Mouse (Mus musculus) cerebellum, postnatal 25 days (tissue): ENCODE data around the gene Tsfm.

ENCODE experiments used
- DNase-seq, 2 experiments: peaks; one replicate each; pipeline ENCODE4 v3.0.0; 2021; ENCODE audit warnings: mixed read lengths in 2 of 2

Tsfm gene

DNA sequence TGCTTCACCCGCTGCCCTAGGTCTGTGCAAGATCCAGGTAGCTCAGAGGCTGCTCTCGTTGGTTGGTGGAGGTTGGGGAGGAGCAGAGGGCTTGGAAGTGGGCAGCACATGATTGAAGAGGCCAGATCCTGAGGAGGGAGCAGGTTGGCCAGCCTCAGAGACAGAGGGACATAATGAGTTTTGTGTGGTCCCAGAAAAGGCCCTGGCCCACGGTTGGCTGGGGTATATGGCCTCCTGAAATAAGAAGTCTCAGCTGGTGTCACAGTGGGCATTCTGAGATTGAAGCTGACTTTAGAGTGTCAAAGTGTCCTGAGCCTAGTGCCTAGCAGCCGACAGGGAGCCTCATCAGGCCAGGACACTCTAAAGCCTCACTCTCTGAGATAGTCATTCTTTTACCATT lies 45.5 kb downstream of the Tsfm start:
- no peak for DNase-seq

DNA sequence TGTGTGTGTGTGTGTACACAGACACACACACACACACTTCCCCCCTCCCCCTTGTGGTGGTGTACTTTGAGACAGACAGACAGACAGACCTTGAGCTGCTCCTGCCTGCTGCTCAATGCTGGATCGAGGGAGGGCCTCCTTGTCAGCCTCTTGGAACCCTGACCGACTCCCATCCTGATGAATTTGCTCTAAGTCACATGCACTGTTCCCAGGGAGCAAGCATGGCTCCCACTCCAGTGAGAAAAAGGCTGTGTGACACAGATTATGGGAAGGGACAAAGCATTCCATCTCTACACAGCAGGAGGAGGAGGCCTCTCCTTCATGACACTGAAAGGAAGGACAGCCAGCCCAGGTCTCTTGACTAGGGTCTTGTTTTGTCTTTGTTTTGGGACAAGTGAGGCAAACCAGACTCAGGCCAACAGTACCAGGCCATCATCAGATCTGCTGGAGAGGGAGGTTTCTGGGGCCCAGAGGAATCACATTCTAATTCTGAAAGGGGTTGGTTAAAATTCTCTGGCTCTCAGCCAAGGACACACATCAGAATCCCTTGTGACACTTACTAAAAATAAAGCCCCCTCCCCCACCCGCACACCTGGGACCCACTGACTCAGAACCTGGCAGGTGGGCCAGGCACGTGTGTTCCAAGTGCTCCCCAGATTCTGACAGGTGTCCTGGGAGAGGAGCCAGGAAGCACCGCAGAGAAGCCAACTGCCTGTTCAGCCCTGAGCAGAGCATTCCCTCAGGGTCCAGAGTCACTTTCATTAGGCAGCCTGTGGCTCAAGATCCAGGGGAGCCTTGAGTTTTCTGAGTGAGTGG lies 46.2 kb downstream of the Tsfm start:
- peak; percentile 92 to 96 for DNase-seq

DNA sequence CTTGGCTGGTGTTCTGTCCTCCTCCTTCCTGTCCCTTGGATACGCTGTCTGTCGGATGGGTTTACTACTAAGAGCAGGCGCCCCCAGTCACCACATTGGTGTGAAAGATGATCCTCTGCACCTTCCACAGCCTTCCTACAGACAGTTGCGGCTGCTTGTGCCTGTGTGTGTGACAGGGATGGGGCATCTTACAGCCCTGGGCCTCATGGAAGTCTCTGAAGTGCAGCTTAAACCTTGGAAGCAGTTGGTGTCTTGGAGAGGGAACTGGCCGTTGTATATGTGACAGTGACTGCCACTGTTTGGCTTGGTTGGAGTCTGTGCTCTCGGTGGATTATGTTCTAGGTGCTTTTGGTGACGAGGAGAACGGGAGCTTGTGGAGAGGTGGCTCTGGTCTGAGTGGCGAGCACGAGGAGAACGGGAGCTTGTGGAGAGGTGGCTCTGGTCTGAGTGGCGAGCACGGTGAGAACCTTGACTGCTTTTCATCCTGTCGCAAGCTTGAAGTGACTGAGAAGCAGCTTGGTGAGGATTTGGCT lies 47.4 kb downstream of the Tsfm start:
- peak in 1 of 2 experiments; percentile 52 for DNase-seq

DNA sequence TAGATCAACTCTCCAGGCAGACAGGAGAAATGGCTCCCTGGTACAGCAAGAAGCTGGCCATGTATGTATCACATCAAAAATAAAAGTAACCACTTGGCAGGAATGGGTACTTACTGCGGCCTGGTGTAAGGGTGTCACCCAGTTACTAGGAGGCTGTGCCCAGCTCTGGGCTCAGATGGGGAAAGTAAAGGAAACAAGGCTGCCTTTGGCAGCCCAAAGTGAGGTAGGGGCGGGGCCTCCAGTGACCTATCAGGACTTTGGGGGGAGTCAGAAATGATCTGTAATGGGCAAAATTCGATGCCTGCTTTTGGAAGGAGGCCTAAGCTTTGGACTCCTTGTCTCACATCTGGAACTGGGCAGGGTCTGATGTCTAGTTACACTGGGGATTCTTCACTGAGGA lies 48.9 kb downstream of the Tsfm start:
- DNase-seq: no peak

DNA sequence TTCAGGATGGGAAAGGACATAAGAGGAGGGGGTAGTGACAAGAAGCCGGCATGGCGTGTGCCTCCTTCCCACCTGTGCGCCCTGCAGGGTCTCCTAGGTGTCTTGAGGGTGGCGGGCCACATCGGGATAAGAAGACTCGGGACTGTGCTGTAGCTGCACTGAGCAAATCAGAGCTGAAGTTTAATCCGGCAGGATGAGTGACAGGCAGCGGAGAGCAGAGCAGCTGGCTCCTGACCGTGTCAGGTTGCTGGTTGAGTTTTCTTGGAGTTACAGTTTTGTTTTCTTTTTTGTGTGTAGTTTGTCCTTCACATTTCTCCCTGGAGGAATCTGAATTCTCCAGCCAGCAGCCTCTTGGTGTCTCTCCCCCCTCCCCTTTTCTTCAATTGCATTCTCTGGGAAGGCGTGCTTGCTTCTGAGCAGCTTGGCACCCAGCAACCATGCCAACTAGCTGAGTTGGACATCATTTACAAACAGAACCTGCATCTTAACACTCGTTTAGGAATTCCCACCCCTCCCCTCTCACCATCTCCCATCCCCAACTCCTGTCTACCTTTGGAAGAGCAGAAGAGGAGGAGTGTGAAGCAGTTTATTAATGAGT lies 49.6 kb downstream of the Tsfm start:
- DNase-seq: no peak

DNA sequence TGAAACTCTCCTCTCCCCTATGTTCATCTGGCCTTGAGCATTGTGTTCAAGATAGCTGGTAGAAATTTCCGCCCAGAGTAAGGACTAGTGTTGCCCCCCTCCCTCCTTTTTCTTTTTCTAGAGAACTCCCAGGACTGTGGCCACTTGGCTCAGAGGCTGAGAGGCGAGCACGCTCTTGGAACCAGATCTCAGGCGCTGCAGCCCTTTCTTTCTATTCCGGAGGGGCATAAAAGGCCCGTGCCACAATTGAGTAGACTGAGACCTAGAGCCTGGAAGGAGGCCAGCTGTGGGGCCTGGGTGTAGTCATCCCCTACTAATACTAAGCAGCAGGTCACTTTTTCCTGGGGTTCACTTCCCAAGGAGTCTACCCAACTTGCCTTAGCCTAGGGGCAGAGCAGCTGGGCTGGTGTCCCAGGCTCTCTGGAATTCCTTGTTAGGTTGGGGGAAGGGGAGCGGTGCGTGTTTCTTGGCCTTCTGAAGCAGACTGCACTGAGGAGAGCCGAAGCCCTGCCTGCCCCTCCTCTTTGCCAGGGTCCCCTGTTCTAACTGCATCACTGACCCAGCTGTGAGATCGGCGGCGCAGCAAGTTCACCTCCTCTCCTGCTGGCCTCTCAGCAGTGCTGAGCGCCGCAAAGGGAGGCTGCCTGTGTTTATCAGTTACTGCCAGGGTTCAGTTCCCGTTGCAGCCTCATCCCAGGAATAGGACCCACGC lies 50.3 kb downstream of the Tsfm start:
- DNase-seq: peak; percentile 69 to 73

DNA sequence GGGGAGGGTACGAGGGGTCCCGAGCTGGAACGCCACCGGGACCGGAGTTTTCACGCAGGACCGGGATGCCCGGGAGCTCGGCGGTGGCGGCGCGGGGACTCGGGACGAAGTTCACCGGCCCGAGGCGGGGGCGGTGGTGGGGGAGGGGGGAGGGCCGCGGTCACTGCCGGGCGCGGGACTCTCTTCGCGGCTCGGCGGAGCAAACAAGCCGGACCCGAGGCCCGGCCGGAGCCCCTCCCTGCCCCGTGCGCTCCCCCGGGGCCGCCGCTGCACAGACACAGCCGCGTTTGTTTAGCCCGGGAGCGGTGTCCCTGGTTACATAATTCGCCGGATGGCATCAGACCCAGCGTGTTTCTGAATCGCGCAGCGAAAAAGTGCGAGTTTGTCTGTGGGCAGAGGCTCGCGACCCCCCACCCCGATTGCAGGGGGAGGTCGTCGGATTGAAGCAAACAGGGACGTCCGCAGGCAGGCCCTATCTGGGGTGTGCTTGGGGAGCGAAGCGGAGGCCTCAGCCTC lies 50.9 kb downstream of the Tsfm start:
- peak; percentile 76 to 77 for DNase-seq

DNA sequence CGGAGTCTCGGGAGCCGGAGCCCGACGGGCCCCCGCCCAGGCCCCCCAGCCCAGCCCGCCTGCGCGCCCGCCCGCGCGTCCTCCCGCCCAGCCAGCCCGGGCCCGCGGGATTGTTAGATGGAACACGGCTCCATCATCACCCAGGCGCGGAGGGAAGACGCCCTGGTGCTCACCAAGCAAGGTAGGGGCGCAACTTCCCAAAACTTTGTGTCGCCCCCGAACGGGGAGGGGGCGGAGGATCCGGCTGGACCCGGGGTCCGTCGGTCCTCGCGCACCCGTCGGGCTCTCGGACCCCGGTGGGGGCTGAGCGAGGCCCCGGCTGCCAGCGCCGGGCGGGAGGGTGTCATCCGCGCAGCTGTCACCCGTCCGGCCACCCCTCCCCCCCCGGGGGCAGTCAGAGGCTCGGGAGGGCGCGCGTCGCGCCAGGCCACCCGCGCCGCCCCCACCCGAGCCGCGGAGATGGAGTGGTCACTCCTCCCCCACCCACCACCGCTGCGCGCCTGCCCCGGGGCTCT lies 51.5 kb downstream of the Tsfm start:
- peak; percentile 80 to 88 for DNase-seq

DNA sequence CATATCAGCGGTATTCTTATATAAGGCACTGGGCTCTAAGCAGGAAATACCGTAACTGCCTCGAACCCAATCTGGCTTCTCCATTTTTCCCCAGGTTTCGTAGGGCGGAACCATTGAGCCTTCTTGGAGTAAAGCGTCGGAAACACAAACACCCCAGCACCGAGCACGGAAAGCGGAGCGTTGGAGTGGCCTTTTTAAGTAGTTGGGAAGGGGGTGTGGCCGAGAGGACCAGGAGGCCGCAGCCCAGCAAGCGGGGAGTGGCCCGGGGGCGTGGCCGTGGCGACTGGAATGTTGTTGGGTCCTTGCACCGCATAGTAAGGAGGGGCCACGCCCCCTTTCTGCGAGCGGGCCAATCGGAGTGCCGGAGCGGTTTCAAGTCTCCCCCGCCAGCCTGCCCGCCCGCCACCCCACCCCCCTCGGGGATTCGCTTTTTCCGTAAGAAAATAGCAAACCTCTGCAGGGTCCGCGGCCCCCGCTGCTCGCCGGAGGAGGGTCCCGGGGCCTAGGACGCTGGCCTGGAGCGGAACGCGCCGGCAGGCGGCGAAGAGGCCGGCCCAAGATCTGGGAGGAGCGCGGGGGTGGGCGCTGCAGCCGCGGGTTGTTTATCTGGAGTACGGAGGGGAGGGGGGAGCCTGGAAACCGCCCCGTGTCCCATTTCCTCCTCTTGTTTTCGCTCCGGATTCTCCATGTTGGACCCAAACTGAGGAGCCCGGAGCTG lies 52.2 kb downstream of the Tsfm start, which contains the start of gene Ctdsp2:
Ctdsp2 (plus strand) TSS at position 441 of the 718 bp plus-strand sequence.
- DNase-seq: peak; percentile 100

DNA sequence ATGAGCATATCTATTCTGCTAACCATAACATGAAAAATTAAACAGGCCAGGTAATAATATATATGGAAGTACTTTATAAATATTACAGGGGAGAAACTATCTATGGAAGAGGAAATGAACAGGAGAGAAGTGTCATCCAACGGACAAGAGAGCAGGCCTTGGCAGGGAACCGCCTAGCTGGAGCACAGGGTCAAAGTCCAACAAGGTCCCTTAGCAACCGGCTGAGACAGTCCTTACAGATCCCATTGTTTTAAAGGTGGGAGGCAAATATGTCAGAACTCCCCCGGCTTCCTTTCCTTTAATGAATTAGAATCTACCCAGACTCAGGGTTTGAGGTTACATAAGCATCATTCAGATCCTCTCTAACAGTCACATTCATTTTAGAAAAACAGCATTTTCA lies 53.6 kb downstream of the Tsfm start:
- peak in 1 of 2 experiments; percentile 9 for DNase-seq

DNA sequence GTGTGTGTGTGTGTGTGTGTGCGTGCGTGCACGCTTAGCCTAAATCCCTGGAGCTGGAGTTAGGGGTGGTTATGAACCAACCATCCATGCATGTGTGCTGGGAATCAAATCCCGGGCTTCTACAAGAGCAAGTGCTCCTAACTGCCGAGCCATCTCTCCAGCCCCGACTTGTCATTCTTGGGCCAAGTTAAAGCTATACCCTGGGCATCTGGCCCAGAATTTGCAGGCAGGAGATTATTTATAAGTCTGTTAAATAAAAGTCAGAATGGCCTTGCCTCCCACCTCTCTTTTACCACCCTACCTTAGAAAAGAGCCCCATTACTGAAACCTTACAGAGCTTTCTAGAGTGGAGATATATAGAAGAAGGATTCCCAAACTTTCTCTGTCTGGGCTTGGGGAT lies 54.9 kb downstream of the Tsfm start:
- DNase-seq: no peak

DNA sequence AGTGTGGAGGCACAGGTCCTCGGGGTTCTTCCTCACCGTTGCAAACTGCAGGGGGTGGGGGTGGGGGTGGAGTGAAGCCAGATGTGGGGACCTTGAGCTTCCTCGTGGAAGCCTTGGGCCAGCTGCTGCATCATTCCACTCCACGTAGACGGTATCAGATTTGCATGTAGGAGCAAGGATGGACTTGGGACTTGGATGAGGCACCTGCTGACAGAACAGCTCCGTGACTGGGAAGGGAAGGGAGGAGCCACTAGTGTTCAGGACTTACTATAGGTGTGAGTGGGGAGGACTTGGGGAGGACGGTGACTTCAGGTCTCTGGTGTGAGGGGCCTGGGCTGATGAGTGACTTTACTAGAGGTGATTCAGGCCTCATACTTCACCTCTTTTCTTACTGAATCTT lies 57.7 kb downstream of the Tsfm start:
- DNase-seq: no peak

DNA sequence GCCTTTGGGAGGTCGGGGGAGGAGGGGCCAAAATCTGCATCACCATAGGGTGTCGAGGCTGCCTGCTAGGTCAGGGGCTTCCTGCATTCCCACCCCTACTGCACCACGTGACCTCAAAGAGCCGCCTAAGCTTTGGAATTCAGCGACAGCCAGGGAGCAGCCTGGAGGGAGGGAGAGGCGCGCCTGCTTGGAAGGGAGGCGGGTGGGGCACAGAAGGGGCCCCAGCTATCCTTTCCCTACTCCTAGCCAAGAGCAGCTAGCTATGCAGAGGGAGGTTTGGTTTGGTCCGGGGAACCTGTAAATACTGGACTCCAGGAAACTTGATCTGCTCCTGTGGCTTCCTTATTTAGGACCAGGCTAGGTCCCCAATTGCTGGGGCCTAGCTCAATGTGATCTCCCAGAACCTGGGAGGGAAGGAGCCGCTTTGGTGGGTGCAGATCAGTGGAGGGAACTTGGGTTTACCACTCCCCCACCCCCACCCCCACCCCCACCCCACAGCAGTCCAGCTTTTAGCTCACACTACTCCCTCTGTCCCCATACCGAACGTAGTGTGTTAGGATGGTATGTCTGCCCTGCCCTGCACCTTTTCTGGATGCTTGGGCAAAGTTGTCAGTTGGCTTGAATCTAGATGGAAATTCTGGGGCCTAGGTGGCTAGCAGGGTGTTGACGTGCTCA lies 58.5 kb downstream of the Tsfm start:
- DNase-seq: peak in 1 of 2 experiments; percentile 9

DNA sequence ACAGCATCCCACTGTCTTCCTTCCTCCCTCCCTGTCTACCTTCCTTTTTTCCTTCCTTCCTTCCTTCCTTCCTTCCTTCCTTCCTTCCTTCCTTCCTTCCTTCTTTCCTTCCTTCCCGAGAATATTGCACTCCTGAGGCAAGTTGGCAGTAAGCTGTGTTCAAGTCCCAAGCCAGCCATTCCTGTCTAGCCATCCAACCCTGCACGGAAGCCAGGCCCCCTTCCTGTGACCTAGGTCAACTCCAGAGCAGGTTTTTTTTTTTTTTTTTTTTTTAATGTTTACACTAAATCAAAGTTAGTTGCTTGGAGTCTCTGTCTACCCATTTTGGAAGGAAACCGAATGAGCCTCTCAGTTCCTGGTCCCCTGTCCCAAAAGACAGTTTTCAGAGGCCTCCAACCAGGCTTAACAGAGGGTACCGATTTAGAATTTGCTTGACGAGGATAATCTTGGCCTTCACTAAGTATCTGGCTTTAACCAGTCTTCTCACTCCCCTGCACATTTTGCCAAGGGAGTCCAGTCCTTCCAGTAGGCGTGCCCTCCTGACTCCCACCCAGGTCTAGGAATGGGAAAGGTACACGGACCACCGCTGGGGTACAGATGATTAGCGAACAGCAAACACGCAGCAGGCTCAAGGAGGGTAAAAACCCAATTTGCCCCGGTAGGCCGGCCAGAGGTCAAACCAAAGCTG lies 59.1 kb downstream of the Tsfm start:
- DNase-seq: no peak

DNA sequence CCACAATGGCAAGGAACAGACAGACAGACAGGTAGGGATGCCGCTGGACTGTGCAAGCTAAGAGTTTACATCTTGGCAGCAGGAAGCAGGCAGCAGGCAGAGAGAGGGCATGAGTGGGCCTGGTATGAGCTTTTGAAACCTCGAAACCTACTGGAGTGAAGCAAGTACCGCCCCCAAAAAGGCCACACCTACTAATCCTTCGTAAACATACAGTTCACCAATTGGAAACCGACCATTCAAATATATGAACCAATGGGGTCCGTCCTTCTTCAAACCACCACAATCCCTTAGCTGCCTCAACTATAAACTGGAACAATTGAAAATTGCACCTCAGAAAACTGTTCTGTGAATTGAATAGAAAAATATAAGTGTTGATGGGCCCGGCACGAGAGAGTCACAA lies 66.8 kb downstream of the Tsfm start:
- peak in 1 of 2 experiments; percentile 13 for DNase-seq

DNA sequence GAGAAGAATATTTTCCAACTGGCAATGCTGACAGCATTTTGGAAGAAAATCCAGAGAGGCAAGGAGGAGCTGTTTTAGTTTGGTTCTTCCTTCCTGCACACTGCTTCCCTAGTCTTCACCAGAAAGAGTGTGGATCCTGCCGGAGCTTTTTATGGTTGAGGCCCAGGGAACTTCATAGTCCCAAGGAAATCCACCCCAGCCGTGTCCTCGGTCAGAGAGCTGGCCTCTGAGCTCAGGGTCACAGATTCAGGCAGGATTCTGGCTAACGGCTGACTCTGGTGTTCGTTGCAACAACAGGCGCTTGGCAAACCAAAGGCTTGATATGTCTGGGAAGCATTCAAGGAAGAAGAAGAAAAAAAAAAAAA lies 67.7 kb downstream of the Tsfm start:
- peak; percentile 41 to 57 for DNase-seq

DNA sequence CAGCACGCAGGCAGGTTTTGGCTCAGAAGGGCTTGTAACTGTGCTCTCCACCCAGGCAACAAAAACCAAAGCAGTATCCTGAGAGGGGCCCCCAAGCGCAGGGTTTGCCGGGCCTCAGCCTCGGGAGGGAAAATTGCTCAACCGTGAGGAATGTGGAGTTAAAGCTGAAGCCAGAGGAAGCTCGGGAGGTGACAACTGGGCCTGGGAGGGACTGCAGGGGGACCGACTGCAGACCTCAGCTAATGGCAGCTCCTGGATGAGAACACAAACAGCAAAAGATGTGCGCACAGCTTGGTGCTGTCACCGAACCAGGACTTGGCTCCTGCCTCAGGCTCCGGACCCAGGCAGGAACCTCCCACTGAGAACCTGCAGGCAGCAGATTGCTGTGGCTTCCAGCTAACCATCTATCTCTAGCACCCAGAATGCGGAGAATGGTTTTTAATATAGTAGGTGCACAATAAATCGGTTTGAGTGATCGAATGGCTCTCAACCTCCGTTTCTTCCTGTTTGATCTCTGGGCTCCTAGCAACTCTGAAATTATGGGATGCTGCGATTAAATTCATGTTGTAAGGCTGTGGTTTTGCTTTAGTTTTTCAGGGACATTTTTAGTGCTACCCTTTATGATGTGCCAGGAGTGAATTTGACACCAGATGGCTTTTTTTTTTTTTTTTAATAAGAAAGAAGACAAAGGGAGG lies 68.2 kb downstream of the Tsfm start:
- peak; percentile 85 to 86 for DNase-seq

DNA sequence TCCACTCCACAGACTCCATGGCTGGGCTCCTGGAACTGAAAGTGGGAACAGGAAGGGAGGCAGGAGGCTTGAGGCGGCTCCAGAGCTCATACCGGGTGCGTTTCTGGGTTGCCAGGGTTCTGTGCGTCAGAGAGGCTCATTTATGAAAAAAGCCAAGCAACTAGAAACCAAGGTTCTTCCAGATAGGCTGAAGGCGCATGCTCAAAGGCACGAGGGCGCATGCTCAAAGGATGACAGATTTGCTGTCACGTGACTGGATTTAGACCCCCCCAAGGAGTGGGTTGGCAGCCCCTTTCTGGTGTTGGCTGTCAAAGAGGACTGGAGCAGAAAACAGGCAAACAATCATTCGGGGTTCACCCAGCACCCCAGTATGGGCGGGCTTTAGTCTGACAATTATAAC lies 68.9 kb downstream of the Tsfm start:
- DNase-seq: peak; percentile 86 to 93
